Mouse (Mus musculus): ENCODE data around the gene Fam234a.
"Not testable (repeated sequence)": the region's sequence is repeated elsewhere in the genome, so short reads cannot be mapped to it uniquely, and the experiment has no call there.

Gene Fam234a

GRCm38 (mm10) chr17:26244101-26244841, at the start of gene Fam234a:
TSS of gene Fam234a (minus strand) at chr17:26244242.
- DNase-seq (ENCODE audit: low spot score): peak; percentile 95

GRCm38 (mm10) chr17:26289475-26289874, 45.4 kb upstream of the Fam234a start:
- no peak for DNase-seq (ENCODE audit: low spot score)

GRCm38 (mm10) chr17:26286199-26286955, 42.3 kb upstream of the Fam234a start:
- no peak for DNase-seq (ENCODE audit: low spot score)

GRCm38 (mm10) chr17:26276711-26277110, 32.7 kb upstream of the Fam234a start:
- no peak for DNase-seq (ENCODE audit: low spot score)

GRCm38 (mm10) chr17:26275933-26276332, 31.9 kb upstream of the Fam234a start:
- no peak for DNase-seq (ENCODE audit: low spot score)

- DNase-seq (ENCODE audit: low spot score): no peak
Observed at GRCm38 (mm10) chr17:26272586-26272985, 28.5 kb upstream of the Fam234a start.

- not testable (repeated sequence) for DNase-seq (ENCODE audit: low spot score)
Observed at GRCm38 (mm10) chr17:26269577-26269976, 25.5 kb upstream of the Fam234a start.

- no peak for DNase-seq (ENCODE audit: low spot score)
Observed at GRCm38 (mm10) chr17:26268851-26269250, 24.8 kb upstream of the Fam234a start.

GRCm38 (mm10) chr17:26262384-26262783, 18.3 kb upstream of the Fam234a start:
- no peak for DNase-seq (ENCODE audit: low spot score)

- DNase-seq (ENCODE audit: low spot score): no peak
Observed at GRCm38 (mm10) chr17:26261826-26262225, 17.8 kb upstream of the Fam234a start.

- no peak for DNase-seq (ENCODE audit: low spot score)
Observed at GRCm38 (mm10) chr17:26255313-26255712, 11.3 kb upstream of the Fam234a start.

- no peak for DNase-seq (ENCODE audit: low spot score)
Observed at GRCm38 (mm10) chr17:26253399-26253798, 9.4 kb upstream of the Fam234a start.

GRCm38 (mm10) chr17:26252539-26253251, 8.7 kb upstream of the Fam234a start, which contains the start of gene Luc7l:
TSS of gene Luc7l (plus strand) at chr17:26252896.
- DNase-seq (ENCODE audit: low spot score): peak; percentile 94

GRCm38 (mm10) chr17:26251886-26252538, 8.0 kb upstream of the Fam234a start:
- no peak for DNase-seq (ENCODE audit: low spot score)

GRCm38 (mm10) chr17:26243471-26244100, 456 bp downstream of the Fam234a start:
- DNase-seq (ENCODE audit: low spot score): no peak

GRCm38 (mm10) chr17:26240990-26241389, 3.1 kb downstream of the Fam234a start:
- no peak for DNase-seq (ENCODE audit: low spot score)

- DNase-seq (ENCODE audit: low spot score): no peak
Observed at GRCm38 (mm10) chr17:26240120-26240790, 3.8 kb downstream of the Fam234a start.

GRCm38 (mm10) chr17:26239551-26239950, 4.5 kb downstream of the Fam234a start:
- DNase-seq (ENCODE audit: low spot score): no peak

- no peak for DNase-seq (ENCODE audit: low spot score)
Observed at GRCm38 (mm10) chr17:26237667-26238066, 6.4 kb downstream of the Fam234a start.

GRCm38 (mm10) chr17:26235077-26235815, 8.8 kb downstream of the Fam234a start:
- no peak for DNase-seq (ENCODE audit: low spot score)

All from testis, postnatal 14 days (tissue).